ENCODE assay signal across 33 mouse cellular contexts in genomic region chr4:62652215-62652614, GRCm38 (mm10).
A peak's percentile ranks its signal among the peaks of the same experiment; 100 is the strongest.
DNase-seq lines count a peak whose midpoint lies in the region; ATAC-seq and TF ChIP-seq lines count a peak whose summit lies in the region.
"Had no signal": no experiment of that assay in that cellular context is flagged by ENCODE, and none has a peak within 500 bp of the region (broad histone marks: within the 10 kb centered on the region; RNA-seq: fewer than 3 reads in every experiment).

No protein-coding gene starts in this region.

- no peak for TF ChIP-seq POLR2A in cerebellum, adult 2 months (IDR thresholded peaks at IDR 0.05; ENCODE audit: borderline replicate concordance, insufficient read depth, low read length)

- H3K4me1 ChIP-seq in cerebellum, adult 2 months (ENCODE audit: control insufficient read depth, insufficient read depth, low read length): peaks cover 49% of the 10 kb centered on the region
- peaks cover 43% of the 10 kb centered on the region for H3K4me1 ChIP-seq in hindbrain, embryonic 10.5 days (replicated peaks)
- peaks cover 6% of the 10 kb centered on the region for H3K4me1 ChIP-seq in hindbrain, embryonic 13.5 days (replicated peaks)
- H3K4me1 ChIP-seq in limb, embryonic 15.5 days: peaks cover 29% of the 10 kb centered on the region
- peaks cover 17% of the 10 kb centered on the region for H3K4me1 ChIP-seq in limb, embryonic 10.5 days
- H3K4me1 ChIP-seq in neural tube, embryonic 15.5 days: peaks cover 11% of the 10 kb centered on the region; the same call in 1 of the 2 replicates
- H3K4me1 ChIP-seq: liver, embryonic 13.5 days; megakaryocyte, embryonic 14.5 days; midbrain, embryonic 13.5 days had no signal

- H3K9ac ChIP-seq in hindbrain, embryonic 13.5 days: no peak overlapping the region
- no peak overlapping the region for H3K9ac ChIP-seq in limb, embryonic 15.5 days
- H3K9ac ChIP-seq in neural tube, embryonic 15.5 days (replicated peaks): no peak overlapping the region
- H3K9ac ChIP-seq: embryonic facial prominence, embryonic 13.5 days; heart, embryonic 12.5 days; hindbrain, embryonic 15.5 days; liver, embryonic 13.5 days; midbrain, embryonic 13.5 days had no signal

- DNase-seq in cerebellum, adult 2 months: no peak
- DNase-seq in cerebellum, adult 18-20 months: no peak
- DNase-seq in hindbrain, embryonic 10.5 days (ENCODE audit: low spot score): no peak
- DNase-seq in limb, embryonic 10.5 days (ENCODE audit: low spot score): no peak
- DNase-seq: adrenal gland, postnatal 14 days; cerebellum, adult 8-10 months; cerebellum, postnatal 36 days; embryo, embryonic 11 days; gastrocnemius, postnatal 14 days; heart, adult 11 months; heart, postnatal 4 days; kidney, adult 11 months; kidney, postnatal 14 days; liver, embryonic 13.5 days; lung, adult 18-20 months; lung, postnatal 4 days; thymus, adult 2 months; thymus, postnatal 36 days had no signal

- no peak overlapping the region for H3K4me2 ChIP-seq in hindbrain, embryonic 13.5 days
- H3K4me2 ChIP-seq in limb, embryonic 15.5 days: no peak overlapping the region
- no peak overlapping the region for H3K4me2 ChIP-seq in neural tube, embryonic 15.5 days
- H3K4me2 ChIP-seq: embryonic facial prominence, embryonic 13.5 days; heart, embryonic 12.5 days; hindbrain, embryonic 15.5 days; liver, embryonic 13.5 days; midbrain, embryonic 13.5 days had no signal

- TF ChIP-seq CTCF in cerebellum, adult 2 months (IDR thresholded peaks at IDR 0.05; ENCODE audit: borderline replicate concordance, insufficient read depth, low read depth, low read length): no peak

- H3K27me3 ChIP-seq in cerebellum, adult 2 months (ENCODE audit: control insufficient read depth, insufficient read depth, low read length): no peaks in the 10 kb centered on the region
- peaks cover 48% of the 10 kb centered on the region; the same call in 1 of the 2 replicates for H3K27me3 ChIP-seq in hindbrain, embryonic 10.5 days (ENCODE audit: insufficient read depth, poor library complexity, severe bottlenecking)
- H3K27me3 ChIP-seq in hindbrain, embryonic 13.5 days: no peaks in the 10 kb centered on the region
- no peaks in the 10 kb centered on the region for H3K27me3 ChIP-seq in limb, embryonic 15.5 days
- H3K27me3 ChIP-seq in limb, embryonic 10.5 days (ENCODE audit: low read depth, poor library complexity, severe bottlenecking): 0 out of 2 replicates have a peak, but pooled peaks cover 3% of the 10 kb centered on the region
- H3K27me3 ChIP-seq in neural tube, embryonic 15.5 days (replicated peaks): no peaks in the 10 kb centered on the region
- H3K27me3 ChIP-seq: CH12.LX; embryonic facial prominence, embryonic 13.5 days; hindbrain, embryonic 15.5 days; liver, embryonic 13.5 days; midbrain, embryonic 13.5 days had no signal

- H3K4me3 ChIP-seq in cerebellum, adult 2 months (replicated peaks; ENCODE audit: insufficient read depth, low read depth, low read length): no peak overlapping the region
- no peak overlapping the region for H3K4me3 ChIP-seq in hindbrain, embryonic 10.5 days
- H3K4me3 ChIP-seq in hindbrain, embryonic 13.5 days: no peak overlapping the region
- no peak overlapping the region for H3K4me3 ChIP-seq in limb, embryonic 15.5 days
- H3K4me3 ChIP-seq in limb, embryonic 10.5 days: no peak overlapping the region
- H3K4me3 ChIP-seq in neural tube, embryonic 15.5 days (replicated peaks): no peak overlapping the region
- H3K4me3 ChIP-seq: embryonic facial prominence, embryonic 13.5 days; erythroblast, embryonic 14.5 days; heart, embryonic 12.5 days; hindbrain, embryonic 15.5 days; liver, embryonic 13.5 days; megakaryocyte, embryonic 14.5 days; midbrain, embryonic 13.5 days had no signal

- 59% methylated on average over 4 of the region's 4 CpGs for WGBS in cerebellum, adult 2 months
- WGBS in hindbrain, embryonic 10.5 days: 57% methylated on average over 4 of the region's 4 CpGs
- WGBS in hindbrain, embryonic 13.5 days: 61% methylated on average over 4 of the region's 4 CpGs
- WGBS in limb, embryonic 15.5 days: 48% methylated on average over 4 of the region's 4 CpGs
- 38% methylated on average over 4 of the region's 4 CpGs for WGBS in limb, embryonic 10.5 days
- WGBS in neural tube, embryonic 15.5 days: 71% methylated on average over 4 of the region's 4 CpGs

- ATAC-seq in hindbrain, embryonic 13.5 days (ENCODE audit: low FRiP score): no peak
- ATAC-seq in limb, embryonic 15.5 days (ENCODE audit: insufficient number of reproducible peaks, low FRiP score, low TSS enrichment, low read depth): no peak
- ATAC-seq in neural tube, embryonic 15.5 days (ENCODE audit: low FRiP score): 0 out of 2 replicates have a peak, but pooled peaks have one; percentile 4
- no peak for ATAC-seq in erythroblast, adult 5-6 weeks (replicated peaks; ENCODE audit: low FRiP score, poor library complexity, severe bottlenecking)
- ATAC-seq: activated CD4-positive, CD25-positive, alpha-beta regulatory T cell, adult 4 months; forebrain, embryonic 16.5 days; inflammation-experienced regulatory T-cells, adult 6 months; lung, postnatal 0 days; midbrain, embryonic 13.5 days had no signal

- H3K36me3 ChIP-seq in hindbrain, embryonic 10.5 days: no peaks in the 10 kb centered on the region
- H3K36me3 ChIP-seq in hindbrain, embryonic 13.5 days: no peaks in the 10 kb centered on the region
- no peaks in the 10 kb centered on the region for H3K36me3 ChIP-seq in limb, embryonic 15.5 days
- no peaks in the 10 kb centered on the region for H3K36me3 ChIP-seq in limb, embryonic 10.5 days
- H3K36me3 ChIP-seq in neural tube, embryonic 15.5 days: no peaks in the 10 kb centered on the region
- H3K36me3 ChIP-seq: embryonic facial prominence, embryonic 13.5 days; hindbrain, embryonic 15.5 days; liver, embryonic 13.5 days had no signal

- peak overlapping the region; percentile 22; the same call in 1 of the 2 replicates for H3K27ac ChIP-seq in cerebellum, adult 2 months (ENCODE audit: insufficient read depth, low read length)
- peak overlapping the region; percentile 17; the same call in 1 of the 2 replicates for H3K27ac ChIP-seq in hindbrain, embryonic 10.5 days
- no peak overlapping the region for H3K27ac ChIP-seq in hindbrain, embryonic 13.5 days
- 0 out of 2 replicates have a peak overlapping the region, but pooled peaks have one; percentile 2 for H3K27ac ChIP-seq in limb, embryonic 15.5 days
- no peak overlapping the region; the same call in 1 of the 2 replicates for H3K27ac ChIP-seq in limb, embryonic 10.5 days
- H3K27ac ChIP-seq in neural tube, embryonic 15.5 days (replicated peaks): no peak overlapping the region
- H3K27ac ChIP-seq: embryonic facial prominence, embryonic 13.5 days; hindbrain, embryonic 15.5 days; liver, embryonic 13.5 days; midbrain, embryonic 13.5 days had no signal

- H3K9me3 ChIP-seq in hindbrain, embryonic 10.5 days: no peaks in the 10 kb centered on the region
- H3K9me3 ChIP-seq in hindbrain, embryonic 13.5 days: no peaks in the 10 kb centered on the region
- no peaks in the 10 kb centered on the region for H3K9me3 ChIP-seq in limb, embryonic 15.5 days
- H3K9me3 ChIP-seq in limb, embryonic 10.5 days (replicated peaks): no peaks in the 10 kb centered on the region
- no peaks in the 10 kb centered on the region for H3K9me3 ChIP-seq in neural tube, embryonic 15.5 days (replicated peaks)
- H3K9me3 ChIP-seq: embryonic facial prominence, embryonic 13.5 days; heart, embryonic 12.5 days; hindbrain, embryonic 15.5 days; liver, embryonic 13.5 days; megakaryocyte, embryonic 14.5 days; midbrain, embryonic 13.5 days had no signal

Comparison
In these comparisons a context has a peak if more than half of its experiments do, and no peak if none do; other contexts are left out.
1. H3K27ac ChIP-seq: peak in cerebellum, adult 2 months (single experiment), hindbrain, embryonic 10.5 days (single experiment) and limb, embryonic 15.5 days (single experiment); none in hindbrain, embryonic 13.5 days (single experiment), limb, embryonic 10.5 days (single experiment) and neural tube, embryonic 15.5 days (single experiment).